Mouse (Mus musculus) cerebellum, adult 8-10 months (tissue): ENCODE results near the gene Ttll1.

ENCODE experiments used
- DNase-seq: peaks from one replicate; pipeline ENCODE4 v3.0.0; 2022

Ttll1 gene

DNA sequence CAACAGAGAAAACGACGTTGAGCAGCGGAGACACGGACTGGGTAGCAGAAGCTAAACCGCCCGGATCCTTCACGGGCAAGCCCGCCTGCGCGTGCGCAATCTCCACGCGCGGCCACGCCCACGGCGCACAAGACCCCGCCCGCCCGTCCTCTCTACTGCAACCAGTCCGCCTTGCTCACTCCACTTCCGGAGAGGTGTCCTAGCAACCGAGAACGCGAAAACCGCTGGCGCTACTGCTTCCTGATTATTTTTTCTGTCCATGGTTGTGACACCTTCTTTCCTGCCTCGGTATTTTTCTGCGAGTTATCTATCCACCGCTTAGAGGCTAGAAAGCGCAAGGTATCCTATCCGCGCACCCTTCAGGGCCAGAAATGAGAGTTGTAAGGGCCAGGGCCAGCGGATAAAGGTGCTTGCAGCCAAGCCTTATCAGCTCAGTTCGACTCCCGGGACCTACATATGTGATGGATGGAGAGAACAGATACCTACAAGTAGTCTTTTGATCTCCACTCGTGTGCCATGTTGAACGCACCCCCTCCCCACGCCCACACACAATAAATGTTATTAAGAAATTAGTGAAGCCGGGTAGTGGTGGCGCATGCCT, at the start of gene Ttll1:
TSS of gene Ttll1 (minus strand) at position 89 of the 601 bp plus-strand sequence.
- peak; percentile 90 for DNase-seq

DNA sequence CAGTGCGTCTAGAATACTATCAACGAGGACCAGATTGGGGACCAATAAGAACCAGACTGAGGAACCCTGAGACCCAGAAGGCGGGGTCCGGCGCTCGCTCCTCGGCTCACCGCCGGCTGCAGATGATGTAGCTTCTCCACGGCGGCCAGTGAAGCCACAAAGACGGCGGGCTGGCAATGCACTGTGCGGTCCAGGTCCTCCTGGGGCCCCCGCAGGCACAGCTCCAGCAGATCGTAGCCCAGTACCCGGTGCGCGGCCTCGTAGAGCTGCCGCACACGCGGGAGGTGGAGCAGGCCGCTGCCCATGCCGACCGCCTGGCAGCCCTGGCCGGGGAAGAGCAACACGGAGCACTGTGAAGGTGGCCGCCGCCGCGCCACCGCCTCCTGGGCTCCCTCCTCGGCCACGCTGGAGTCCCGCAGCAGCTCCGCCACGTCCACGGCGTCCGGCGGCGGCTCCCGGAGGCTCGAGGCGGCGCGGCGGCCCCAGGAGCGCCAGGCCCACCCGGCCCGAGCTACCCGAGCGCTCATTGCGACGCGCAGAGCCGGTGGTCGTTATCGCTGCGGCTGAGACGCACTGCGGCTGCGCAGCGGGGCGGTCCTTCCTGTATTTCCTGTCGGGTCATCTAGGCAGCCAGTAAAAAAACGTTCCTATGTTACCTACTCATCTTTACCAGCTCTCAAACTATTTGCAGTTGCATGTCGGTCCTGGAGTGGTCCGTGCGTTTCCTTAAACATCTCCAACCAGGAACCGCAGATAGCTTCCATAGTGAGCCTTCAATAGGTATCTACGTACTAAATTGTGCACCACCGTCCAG, 44.7 kb upstream of the Ttll1 start:
- peak; percentile 83 for DNase-seq

DNA sequence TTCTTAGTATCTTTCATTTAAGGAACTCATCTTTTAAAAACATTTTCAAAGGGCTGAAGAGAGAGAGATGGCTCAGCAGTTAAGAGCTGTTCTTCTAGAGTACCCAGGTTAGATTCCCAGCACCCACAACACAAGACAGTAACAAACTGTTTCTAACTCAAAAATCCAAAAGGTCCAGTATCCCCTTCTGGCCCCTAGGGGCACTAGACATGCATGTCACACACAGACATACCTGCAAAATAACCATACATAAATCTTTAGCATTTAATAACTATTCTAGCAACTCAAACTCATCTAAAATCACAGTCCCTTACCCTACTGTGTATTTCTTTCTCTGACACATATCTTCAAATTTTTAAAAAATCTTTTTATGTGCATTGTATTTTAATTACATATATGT, 43.1 kb upstream of the Ttll1 start:
- DNase-seq = no peak

DNA sequence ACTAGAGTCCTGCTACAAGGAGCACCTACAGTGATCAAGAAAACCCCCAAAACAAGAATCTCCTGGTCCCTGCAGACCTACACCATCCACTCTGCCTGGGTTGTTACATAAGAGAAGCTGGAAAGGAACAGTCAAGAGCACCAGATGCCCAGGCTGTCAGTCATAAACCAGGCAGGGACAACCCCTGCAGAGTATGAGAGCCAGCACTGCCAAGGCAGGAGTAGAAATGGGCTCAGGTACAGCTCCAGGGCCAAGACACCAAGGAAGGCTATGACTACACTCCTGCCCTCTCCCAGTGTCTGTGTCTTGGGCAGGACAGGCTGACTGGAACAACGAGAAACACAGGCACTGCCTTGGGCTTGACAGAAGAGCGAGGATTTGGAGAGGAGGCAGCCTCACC, 39.4 kb upstream of the Ttll1 start:
- DNase-seq = no peak

DNA sequence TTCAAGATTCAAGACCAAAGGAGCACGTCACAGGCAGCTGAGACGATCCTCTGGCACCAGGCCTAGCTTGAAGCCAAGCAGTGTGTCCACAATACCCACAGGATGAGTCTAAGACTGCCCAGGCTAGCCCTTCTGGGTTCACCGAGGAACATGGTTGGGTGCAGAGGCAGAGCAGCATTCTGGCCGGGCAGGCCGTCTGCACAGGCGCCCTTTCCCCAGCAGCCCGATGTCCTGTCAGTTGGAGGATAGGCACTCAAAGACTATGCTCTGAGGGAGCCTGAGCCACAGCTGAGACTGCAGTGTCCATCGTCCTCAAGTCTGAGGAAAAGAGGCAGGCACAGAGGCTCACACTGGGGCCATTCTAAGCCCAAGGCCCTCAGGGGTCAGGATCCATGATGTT, 36.5 kb upstream of the Ttll1 start:
- DNase-seq = no peak

DNA sequence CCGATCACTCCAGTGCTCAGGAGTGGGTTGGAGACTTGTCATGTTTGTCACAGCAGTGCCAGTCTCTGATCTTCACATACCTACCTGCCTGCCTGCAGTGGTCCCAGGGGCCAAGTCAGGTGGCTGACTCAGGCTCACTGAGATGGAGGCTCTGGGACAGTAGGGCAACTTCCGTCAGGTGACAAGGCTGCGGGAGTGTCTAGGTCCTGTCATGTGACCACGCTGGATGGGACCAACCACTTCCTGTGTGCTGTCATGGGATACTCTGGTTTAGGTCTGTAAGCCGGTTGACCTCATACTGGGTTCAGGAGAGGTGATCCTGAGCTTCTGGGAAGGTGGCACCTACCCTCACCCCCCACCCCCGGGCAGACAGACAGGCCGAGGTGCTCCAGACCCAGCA, 35.3 kb upstream of the Ttll1 start:
- no peak for DNase-seq

DNA sequence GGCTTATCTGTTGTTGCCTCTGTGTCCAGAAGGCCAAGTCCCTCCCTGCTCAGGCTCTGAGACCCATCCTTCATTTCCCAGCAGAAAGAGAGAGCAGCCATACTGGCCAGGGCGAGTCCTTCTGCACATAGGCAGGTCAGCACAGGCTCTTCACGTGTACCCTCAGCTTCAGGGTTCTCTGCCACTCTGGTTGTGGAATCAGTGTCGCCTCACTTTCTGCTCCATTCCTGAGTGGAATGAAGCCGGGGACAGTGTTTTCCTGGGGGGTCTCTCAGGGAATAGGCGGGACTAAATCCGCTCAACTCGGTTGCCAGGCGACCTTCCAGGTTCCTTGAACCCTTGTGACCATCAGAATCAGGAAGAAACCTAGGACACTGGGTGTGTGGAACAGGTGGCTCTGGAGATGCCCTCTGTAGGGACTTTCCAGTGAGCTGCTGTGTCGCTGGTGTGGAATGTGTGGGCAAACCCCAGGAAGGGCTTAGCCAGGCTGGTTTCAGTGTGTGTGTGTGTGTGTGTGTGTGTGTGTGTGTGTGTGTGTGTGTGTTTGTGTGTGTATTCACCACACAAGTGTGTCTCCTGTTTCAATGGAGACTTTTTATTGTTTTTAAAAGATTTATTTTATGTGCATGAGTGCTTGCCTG, 31.1 kb upstream of the Ttll1 start:
- no peak for DNase-seq

DNA sequence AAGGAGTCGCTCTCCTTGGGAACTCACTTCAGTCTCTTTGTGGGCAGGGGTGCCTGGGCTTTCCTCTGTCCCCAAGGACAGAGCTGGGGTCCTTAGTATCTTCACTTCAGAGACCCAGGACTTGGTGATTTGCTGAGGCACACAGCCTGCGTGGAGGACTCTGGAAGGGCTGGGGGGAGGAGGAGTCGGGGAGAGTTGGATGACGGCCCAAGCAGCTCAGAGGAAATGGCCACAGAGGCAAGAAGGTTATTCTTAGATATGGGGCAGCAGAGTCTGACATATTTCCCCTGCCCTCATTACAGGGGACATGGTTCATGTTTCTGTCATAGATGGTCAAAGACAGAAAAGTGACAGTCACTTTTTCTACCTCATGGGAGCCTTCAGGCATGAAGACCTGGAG, 29.2 kb upstream of the Ttll1 start:
- no peak for DNase-seq

DNA sequence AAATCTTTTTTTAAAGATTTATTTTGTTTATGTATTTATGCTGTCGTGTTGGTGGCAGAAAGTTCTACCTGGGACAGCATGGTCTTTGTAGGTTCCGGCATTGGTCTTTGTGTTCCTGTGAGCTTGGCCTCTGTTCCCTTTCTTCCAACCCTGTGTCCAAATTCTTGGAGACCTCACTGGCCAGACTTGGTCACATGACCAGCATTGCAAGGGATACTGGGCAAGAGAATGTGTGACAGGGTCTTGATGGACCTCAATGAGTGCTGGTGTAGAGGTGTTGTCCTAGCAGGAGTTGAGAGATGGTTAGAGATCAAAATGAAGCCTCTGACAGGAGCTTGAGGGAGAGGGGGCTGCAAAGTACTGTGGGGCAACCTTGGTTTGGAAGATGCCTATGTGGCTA, 28.2 kb upstream of the Ttll1 start:
- no peak for DNase-seq

DNA sequence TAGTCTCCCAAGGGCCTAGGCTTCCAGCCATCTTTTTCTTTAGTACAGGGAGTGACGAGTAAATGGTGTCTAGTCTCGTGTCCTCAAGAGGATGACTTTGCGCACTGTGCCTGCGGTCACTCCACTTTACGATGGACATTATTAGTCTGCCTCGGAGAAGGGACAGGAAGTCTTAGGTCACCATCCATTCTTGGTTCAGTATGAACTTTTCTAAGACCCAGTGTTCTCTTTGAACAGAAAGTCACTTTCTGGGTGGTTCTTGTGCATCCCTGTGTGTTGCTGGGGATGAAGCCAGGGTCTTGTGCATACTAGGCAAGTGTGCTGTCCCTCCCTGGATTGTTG, 25.2 kb upstream of the Ttll1 start:
- DNase-seq = no peak

DNA sequence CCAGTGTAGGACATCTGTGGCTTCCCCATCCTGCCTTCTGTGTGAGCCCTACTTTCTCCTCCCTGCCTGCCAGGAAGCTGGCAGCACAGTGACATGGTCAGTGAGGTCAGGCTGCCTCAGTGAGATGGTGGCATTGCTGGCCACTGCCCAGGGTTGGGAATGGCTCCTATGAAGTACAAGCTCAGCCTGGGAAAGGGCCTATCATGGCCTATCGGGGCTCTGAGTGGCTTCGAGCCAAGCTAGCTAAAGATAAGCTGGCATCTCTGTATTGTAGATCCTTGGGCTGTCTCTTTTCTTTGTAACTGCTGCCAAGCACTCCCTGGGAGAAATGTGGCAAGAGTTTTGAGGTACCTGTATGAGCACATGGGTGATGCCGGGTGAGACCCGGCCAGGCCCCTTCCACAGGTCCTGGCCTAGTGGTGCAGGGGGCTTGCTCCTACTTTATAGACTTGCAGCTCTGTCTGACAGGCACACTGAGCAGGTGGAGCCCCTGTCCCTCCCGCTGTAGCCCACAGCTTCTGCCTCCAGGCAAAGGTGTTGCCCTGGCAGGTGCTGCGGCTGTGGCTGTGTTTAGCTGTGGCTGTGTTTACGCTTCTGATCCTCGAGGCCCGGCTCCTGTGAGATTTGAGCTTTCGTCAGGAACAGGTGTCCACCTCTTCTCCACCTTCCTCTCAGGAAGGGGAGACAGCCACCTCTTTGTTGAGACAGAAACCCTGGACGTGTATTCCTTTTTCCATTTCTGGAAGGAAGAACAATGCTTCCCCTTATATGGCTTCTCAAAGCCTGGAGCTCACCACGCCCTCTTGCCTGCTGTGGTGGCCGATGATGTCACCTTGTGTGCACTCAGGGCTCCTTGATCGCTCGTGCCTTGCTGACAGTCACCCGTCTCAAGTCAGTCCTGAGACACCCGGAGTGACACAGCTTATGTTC, 24.5 kb upstream of the Ttll1 start:
- DNase-seq = no peak

DNA sequence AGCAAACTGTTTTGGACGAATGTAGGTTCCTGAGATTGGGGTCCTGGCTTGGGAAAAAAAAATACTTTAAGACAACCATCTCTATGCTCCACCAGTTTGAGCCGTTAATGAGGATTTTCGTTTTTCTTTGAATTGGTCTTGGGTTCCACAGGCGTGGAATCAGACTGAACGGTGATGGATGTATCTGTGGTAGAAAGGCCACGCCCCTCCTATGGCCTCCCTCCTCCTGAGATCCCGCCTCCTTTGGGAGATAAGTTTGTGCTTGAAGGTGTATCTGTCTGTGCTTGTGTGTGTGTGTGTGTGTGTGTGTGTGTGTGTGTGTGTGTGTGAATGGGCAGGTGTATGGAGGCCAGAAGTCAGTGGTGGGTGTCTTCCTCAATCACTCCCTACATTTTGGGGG, 21.9 kb upstream of the Ttll1 start:
- no peak for DNase-seq

DNA sequence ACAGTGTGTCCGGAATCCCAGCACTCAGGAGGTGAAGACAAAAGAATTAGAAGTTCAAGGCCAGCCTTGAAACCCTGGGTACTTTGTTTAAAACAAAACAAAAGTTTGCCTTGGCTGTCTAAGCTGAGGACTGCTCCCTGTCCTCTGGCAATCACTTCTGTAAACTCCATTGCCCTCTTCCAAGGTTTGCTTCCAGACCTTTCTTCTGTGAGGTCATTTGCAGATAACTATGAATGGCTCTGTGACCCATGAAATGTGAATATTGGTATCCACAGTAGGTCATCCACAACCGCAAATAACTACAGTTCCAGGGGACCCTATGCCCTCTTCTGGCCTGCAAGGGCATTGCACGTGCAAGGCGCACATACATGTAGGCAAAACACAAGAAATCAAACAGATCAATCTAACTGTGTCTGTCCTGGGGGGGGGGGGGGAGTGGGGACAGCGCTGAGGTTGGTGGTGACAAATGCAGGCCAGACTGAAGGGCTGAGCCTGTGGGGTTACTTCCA, 21.3 kb upstream of the Ttll1 start:
- no peak for DNase-seq

DNA sequence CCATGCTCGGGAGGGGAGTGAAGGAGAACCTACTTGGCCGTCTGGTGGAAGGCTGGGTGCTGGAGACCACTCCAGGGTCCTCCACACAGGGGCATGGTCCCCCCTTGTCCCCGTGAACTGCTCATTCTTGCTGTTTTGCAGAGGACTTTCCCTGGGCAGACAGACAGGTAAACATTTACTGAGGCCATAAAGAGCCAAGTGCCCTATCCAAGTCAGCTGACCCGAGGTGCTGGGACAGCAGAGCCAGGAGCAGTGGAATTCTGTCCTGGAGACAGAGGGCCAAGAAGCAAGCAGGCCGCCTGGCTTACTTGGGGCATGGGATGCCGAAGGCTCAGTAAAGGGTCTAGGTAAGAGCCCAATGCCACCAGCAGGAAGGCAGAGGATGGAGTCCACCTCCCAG, 20.0 kb upstream of the Ttll1 start:
- DNase-seq = no peak

DNA sequence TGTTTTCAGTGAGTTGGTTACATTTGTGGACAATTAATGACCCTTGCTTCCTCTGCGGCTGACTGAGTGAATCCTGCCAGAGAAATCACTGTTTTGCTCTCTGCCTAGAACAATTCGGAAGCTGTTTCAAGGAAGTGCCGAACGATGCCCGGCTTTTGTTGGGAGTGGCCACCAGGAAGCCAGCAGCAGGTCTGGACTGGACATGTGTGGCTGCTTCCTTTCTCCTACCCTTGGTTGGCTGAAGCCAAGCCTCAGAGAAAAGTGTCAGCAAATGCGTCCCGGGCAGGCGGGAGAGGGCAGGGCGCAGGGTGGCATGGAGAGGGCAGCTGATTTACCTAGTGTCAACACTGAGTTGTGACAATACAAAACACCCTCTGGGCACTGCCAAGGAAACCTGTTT, 19.5 kb upstream of the Ttll1 start:
- no peak for DNase-seq

DNA sequence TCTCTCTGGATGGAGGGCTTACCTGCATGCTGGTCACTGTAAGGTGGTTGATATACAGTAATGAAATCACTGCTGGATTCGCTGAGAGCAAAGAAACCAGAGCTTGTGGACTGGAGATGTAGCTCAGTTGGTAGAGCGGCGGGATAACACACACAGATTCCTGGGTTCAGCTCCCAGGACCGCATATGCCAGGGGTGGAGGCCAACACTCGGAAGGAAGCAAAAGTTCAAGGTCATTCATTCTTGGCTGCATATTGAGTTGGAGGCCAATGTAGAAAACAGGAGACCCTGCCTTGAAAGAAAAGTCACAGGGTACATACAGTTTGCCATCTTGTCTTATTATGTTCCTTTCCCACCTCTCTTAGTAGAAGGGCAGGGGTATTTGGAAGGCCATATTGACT, 19.1 kb upstream of the Ttll1 start:
- DNase-seq = no peak

DNA sequence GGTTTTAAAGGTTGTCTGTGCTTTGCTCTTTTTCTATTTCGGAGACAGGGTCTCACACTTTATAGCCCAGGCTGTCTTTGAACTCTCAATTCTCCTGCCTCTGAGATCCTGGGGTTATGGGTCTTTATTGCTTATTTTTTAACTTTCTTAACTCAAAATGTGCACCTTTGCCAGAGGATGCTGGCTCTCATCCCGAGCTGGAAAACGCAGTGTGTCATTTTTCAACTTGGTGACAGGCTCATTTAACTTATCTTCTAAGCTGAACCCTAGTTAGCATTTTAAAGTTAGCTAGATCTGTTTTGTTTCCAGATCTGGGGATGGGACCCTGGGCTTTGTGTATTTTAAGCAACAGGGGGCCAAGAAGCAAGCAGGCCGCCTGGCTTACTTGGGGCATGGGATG, 18.2 kb upstream of the Ttll1 start:
- DNase-seq = no peak

DNA sequence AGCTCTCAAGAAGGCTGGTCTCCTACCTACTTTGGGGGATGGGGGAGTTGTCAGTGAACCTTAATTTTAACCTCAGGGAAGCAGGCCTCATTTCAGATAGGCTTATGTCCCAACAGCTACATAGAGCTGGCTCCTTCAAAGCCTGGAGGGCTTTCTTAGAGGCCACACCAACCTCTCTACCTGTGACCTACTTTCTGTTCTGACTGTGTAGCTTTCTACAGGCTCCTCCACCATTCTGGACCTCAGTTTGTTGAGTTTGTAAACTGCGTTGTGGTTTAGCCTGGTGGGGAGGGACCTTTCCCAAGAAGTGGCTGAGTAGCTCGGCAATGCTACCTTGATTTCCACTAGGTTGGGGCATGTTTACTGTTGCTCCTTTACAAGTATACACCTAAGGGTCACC, 17.1 kb upstream of the Ttll1 start:
- no peak for DNase-seq

DNA sequence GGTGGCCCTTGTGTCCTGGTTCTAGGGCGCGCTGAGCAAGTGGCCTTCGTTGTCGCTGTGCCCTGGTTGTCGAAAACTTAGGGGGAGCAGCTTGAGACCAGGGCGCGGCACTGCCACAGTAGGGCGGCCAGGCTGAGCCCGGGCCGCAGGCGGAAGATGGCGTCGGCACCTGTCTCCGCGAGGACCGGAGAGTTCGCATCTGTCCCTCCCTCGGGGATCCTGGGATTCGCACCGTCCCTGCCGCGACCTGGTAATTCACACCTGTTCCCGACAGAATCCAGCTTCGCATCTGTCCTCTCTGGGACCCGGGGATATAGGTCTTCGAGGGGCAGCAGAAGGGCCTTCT, 16.4 kb upstream of the Ttll1 start:
- DNase-seq = no peak

DNA sequence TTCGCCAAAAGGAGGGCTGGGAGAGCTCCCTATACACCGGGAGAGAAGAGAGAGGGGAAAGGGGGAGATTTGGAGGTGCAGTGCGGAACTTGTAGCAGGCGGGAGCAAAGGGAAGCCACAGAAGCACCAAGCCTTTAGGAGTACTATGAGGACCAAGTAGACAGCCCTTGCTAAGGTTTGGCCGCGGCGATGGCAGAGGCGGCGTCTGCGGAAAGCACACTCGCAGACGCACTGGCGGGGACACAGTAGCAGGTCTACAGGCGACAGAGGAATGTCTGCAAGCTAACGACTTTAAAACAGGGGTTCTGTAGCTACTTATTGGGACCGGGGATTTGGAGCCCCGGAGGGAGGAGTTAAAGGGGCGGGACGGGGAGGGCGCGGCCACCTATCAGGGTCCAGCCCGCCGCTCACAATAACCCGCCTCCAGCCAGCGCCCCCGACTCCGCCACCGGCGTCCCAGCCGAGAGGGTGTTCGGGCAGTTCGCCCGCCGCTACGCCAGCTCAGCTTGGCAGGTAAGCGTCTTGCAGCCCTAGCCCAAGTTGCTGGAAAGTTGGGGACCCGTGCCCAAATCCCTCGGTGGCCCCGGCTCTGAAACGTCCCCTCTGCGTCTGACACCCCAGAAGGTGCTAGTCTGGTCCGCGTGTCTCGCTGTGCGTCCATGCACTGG, 15.9 kb upstream of the Ttll1 start, which contains the start of gene Bik:
TSS of gene Bik (plus strand) at position 439 of the 668 bp plus-strand sequence.
- DNase-seq = no peak

DNA sequence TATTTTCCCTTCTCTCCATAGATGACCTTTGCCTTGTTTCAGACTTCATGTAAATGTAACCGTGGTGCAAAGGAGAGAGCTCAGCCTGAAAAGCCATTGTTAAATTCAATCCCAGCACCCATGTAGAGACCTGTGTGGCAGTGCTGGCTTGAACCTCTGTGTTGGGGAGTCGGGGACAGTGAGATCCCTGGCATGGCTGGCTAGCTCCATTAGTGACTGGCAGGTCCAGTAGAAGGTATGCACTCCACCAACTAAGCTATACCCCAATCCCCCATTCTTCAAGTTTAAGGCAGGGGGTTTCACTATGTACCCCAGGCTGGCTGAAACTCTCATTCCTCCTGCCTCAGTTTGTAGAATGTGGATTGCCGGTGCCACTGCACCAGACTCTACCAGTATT, 13.6 kb upstream of the Ttll1 start:
- DNase-seq = no peak

DNA sequence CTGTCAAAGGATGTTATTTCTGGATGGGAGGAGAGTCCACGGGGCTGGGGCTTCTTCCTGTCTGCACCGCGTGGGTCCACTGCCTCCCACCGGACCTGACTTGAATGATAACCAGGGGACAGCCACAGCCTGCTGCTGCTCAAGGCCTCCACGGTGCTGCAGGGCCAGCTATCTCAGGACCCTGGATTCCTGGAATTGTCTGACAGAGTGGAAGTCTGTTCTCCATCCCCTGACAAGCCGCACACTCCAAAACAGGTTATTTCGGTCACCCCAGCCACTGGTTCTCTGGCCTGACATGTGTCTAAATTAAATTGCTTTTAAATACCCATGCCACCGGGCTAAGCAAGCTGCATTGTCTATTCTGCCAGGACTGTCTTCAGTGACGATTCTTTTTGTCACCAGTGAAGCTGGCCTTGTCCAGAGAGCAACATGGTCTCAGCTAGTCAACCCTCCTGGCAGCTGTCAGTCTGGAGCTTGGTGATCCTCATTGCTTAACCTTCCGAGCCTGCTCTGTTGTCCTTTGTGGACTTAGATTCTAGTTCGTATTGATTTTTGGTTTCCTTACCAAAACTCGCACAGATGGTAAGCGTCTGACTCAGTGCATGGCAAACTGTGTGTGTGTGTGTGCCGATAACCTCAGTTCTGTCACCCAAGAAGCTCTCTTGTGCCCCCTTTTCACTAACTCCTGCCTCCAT, 13.1 kb upstream of the Ttll1 start:
- DNase-seq = no peak
